Mouse (Mus musculus) gastrocnemius, postnatal 10 days (tissue): Measurements from ENCODE around the gene Sec23ip. TPM values are rescaled to one million over a fixed set of nuclear protein-coding genes. Genes with fewer than 3 reads are reported as not detected.
"Not testable (repeated sequence)": the region's sequence is repeated elsewhere in the genome, so short reads cannot be mapped to it uniquely, and the experiment has no call there.

Experiments used
- DNase-seq: peaks from one replicate; pipeline ENCODE4 v3.0.0; 2021; ENCODE audit warnings: mixed read lengths
- long read RNA-seq, 2 experiments: library from polyadenylated mRNA; stranded (forward); transcript quantifications; one replicate each; pipeline ENCODE4 v2.0.0; 2021
- total RNA-seq, 2 experiments: library from RNA; stranded (reverse); gene quantifications; 2 replicates each; pipeline ENCODE4 v1.2.3; 2021

Sec23ip gene
- total RNA-seq = 10 to 100 TPM; 22.3 to 26.9 TPM
- long read RNA-seq, experiment 1, full-length matches to known transcripts = 23 of 35 reads
- long read RNA-seq, experiment 1, partial matches to known transcripts = 2 of 35 reads
- long read RNA-seq, experiment 1, other reads (novel, unspliced or antisense) = 10 of 35 reads
- long read RNA-seq, experiment 2, full-length matches to known transcripts = 11 of 16 reads
- long read RNA-seq, experiment 2, partial matches to known transcripts = 0 of 16 reads
- long read RNA-seq, experiment 2, other reads (novel, unspliced or antisense) = 5 of 16 reads

DNA sequence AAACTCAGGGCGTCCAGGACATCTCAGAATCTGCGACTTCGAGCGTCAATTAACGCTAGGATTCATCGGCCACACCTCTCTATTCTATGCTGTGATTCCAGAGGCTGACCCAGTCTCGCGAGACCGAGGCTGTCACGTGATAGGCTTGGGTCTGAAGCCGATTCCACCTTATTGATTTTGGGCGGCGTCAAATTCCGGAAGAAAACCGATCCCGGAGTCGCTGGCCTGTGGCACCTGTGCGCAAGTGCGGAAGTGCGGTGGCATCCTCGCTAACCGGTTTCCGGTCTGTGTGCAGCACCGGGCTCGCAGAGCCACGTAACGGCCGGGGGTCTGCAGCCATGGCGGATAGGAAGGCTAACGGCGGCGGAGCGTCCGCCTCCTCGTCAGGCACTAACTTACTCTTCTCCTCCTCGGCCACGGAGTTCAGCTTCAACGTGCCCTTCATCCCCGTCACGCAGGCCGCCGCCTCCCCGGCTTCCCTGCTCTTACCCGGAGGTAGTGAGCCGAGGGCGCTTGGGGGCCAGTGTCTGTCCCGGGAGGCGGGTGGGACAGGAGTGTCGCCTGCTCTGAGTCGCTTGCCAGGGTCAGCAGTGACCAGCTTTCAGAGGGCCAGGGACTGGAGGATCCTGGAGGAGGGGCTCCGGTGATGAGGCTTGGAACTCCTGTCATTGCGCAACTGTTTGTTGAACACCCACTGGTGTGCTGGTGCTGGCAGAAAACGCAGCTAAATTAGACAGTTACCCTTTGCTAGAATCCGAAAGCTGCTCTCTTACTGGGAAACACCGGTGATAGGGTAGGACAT is at the start of gene Sec23ip:
Gene Sec23ip, plus strand, starts transcription at position 260 of the 802 bp plus-strand sequence.
- peak; percentile 95 for DNase-seq

- not testable (repeated sequence) for DNase-seq
Observed at GRCm38 (mm10) chr7:128699959-128700358, 44.8 kb upstream of the Sec23ip start.

DNA sequence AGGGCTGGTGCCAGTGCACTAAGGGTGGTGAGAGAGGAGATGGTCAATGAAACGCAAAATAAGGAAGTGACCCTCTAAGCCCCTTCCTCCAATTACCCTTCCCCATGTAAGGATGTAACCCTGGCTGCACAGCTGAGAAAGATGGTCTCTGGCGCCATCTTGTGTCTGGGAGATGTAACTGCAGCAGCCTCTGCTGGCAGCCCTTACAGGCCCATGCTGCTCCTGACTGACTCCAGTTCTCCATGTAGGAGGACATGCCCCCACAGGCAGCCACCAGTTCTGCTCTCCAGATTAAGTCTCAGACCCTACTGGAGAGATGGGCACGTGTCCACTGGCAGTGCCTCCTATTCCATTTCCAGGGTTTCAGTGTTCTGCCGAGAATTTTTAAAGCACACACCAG is 39.0 kb upstream of the Sec23ip start:
- peak; percentile 67 for DNase-seq

GRCm38 (mm10) chr7:128717991-128718390 is 26.8 kb upstream of the Sec23ip start:
- DNase-seq = no peak

- peak; percentile 33 for DNase-seq
Observed at GRCm38 (mm10) chr7:128724761-128725160, 20.0 kb upstream of the Sec23ip start.

DNA sequence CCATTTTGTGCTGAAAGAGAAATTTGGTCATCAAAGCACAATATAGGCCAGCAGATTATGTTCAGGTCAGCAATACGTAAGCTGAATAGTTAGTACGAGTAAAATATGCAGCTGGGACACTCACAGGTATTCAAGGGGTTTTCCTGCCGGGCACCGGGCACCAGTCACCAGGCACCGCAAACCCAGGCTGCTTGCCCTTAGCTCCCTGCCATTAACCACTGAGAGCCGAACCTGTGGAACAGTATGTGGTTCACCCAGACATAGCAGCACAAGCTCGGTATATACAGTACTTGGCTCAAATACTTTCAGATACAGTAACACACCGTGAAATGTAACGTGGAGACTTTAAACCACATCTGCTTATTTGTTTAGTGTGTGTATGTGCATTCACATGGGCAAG is 19.6 kb upstream of the Sec23ip start:
- DNase-seq = no peak

DNA sequence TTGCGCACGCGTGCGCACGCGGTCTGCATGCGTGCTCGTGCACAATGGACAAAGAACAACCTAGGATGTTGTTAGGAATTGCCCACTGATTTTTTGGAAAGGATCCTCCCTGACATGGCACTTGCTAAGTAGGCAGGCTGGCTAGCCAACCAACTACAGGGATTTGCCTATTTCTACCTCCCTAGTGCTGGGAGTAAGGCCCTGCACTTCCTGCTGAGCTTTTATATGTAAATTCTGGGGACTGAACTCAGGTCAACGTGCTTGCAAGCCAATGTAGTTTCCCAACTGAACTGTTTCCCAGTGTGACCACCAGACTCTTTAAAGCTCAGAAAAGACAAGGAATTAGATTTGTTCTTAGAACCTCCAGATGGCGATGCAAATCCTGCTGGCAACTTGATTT is 17.7 kb upstream of the Sec23ip start:
- DNase-seq = no peak

DNA sequence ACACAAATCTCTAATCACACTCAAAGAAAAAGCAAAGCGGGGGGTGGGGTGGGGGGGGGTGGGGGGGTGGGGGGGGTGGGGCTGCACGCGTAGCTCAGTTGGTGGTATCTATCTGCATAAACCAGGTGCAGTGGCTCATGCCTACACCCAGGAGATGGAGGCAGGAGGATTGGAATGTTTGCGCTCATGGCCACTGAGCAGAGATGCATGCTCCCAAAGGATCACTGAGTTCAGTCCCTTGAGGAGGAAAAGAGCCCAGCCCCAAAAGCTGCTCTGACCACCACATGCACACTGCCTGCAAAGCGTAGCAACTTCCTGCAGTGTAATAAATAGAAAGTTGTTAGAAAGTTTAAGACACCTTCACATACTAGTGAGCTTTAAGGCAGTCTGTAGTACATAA is 17.0 kb upstream of the Sec23ip start:
- no peak for DNase-seq

DNA sequence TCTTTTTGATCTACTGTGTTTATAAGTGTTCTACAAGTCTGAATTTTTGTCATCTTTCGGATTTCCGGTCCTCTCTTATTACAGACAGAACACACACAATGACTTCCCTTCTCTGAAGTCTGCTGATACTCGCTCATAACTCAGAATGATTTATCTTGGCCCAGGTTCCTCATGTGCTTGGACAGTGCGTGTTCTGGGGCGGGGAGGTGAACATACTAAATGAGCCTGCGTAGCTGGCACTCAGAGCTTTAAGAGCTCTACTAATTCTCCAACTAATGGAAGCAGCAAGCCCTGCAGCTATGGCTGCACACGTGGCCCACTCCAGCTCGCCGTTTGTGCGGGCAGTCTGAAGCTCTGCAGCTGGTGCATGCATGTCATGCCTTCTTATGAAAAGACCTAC is 16.0 kb upstream of the Sec23ip start:
- no peak for DNase-seq

- DNase-seq = no peak
Observed at GRCm38 (mm10) chr7:128731585-128731984, 13.2 kb upstream of the Sec23ip start.

DNA sequence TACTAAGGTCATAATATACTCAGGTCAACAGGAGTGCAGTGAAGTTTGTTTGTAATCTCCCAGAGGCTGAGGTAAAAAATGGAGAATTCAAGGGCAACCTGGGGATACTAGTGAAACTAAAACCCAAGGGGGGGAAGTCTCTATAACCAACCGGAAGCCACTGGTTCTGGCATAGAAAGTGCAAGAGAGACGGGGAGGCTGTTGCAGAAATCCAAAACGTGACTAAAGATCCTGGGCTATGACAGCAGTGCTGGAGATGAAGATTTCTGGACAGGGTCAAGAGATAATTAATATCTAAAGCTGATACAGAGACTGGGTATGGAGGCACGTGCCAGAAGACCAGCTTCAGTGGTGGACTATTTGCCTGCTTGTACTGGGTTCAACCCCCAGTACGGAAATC is 6.7 kb upstream of the Sec23ip start:
- no peak for DNase-seq

DNA sequence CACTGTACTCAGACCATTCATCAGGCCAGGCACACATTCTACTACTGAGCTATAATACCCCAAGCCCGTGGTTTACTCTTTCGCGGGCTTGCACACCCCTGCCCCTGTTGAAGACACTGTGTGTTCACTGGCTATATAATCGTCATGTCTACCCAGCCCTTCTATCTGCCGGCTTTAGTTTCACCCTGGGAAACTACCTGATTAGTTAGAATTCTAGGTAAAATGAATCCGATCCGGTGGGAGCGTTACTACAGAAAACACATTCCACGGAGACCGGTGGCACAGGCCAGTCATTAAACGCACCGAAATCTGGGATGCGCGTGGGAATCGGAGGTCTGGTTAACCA is 5.7 kb upstream of the Sec23ip start:
- no peak for DNase-seq

DNA sequence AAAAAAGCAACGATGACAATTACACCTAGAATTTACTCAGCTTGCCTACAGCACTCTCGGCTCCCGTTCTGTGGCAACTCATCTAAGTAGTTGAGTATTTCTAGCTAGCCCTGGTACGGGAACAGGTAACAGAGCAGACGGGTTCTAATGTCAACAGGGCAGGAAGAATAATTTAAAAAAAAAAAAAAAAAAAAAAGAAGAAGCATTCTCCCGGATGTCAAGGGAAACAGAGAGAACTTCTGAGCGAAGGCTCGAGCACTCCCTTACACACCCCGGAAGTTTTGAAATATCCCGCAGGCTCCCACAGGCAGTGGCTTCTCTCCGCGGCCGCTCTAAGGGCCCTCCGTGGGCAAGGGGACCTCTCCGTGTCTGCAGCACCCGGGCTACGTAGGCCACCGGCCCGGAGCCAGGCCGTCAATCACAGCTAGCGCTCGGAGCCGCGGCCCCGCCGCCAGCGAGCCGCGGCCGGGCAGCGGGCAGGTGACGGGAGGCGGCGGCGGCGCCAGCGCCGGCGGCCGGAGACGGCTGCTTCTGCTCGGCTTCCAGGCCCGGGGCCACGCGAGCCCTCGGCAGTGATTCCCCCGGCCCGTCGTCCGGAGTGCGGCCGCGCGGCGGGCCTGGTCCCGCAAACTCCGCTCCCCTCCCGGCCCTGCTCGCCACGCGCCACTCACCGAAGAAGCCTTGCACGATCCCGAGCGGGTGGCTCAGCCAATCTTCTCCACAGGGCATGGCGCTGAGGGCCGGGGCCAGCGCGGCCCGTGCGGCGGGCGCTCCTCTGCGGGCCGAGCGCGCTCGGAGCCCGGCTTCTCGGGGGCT is 5.1 kb upstream of the Sec23ip start:
- DNase-seq = peak; percentile 56

- peak; percentile 98 for DNase-seq
Observed at GRCm38 (mm10) chr7:128740334-128740733, 4.4 kb upstream of the Sec23ip start, which contains the start of gene Mcmbp. TSS of gene Mcmbp (minus strand) at chr7:128740495.

- no peak for DNase-seq
Observed at GRCm38 (mm10) chr7:128743898-128744297, 845 bp upstream of the Sec23ip start.

DNA sequence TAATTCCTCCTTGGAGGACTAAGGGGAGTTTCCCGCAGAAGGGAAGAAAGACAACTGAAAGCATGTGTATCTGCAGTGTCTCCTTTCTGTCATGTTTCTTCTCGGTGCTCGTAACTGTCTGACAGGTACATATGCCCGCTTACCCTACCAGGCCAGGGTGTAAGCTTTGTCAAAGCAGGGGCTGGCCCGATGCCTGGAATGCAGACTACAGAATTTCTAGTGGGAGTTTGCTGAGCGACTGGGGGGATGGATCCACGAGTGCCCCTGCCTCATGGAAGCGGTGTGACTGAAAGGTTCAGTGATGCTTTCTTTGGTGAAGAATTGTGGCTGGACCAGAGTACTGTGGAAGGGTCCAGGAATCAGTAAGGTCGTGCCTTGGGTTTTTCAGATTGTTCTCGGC is 1.4 kb downstream of the Sec23ip start:
- DNase-seq = no peak

DNA sequence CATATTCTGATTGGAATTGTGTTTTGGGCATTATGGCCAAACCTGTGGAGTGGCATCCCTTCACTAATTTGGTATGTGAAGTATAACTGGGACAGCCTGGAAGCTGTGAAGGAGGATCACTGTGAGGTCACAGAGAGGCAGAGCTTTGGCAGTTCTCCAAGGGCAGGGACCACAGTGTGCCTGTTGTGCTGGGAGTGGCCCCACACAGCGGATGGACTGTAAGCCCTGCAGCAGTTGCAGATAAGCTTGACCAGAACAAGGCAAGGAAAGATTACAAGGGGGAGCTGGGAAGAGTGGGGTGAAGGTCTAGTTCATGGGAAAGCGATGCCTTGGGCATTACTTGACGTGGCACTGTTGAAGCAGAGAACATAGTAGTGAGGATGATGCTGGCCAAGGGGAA is 4.0 kb downstream of the Sec23ip start:
- DNase-seq = peak; percentile 44

DNA sequence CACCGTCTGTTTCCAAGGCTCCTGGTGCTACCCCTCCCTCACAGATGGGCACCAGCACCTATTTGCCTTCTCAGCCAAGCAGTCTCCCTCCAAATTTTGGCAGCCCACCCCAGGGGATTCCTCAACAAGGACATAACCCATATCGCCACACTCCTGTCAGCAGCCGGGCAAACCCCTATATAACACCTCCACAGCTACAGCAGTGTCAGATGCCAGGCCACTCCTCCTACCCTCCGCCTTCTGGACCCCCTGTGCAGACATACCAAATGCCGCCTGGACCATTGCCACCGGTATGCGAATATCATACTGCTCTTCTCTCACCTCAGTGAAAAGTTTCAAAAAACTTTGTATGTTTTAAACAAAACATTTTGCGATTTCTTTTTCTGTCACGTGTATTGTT is 5.6 kb downstream of the Sec23ip start:
- DNase-seq = no peak

DNA sequence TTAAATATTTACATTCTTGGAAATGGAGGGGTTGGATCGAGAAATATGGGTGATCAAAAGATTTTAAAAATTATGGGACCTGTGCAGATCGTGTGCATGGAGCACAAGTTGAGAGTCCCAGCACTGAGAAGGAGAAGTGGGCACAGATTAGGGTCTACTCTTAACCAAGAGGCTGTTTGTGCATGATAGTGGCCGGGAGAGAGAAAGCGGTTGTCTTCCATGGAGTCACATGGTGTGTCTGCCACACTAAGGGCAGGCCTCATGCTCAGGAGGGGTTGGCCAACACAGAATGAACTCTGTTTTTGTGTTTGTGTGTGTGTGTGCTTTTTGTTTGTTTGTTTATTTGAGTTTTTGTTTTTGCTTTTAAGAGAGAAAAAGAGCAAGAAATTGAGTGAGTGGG is 7.3 kb downstream of the Sec23ip start:
- no peak for DNase-seq

DNA sequence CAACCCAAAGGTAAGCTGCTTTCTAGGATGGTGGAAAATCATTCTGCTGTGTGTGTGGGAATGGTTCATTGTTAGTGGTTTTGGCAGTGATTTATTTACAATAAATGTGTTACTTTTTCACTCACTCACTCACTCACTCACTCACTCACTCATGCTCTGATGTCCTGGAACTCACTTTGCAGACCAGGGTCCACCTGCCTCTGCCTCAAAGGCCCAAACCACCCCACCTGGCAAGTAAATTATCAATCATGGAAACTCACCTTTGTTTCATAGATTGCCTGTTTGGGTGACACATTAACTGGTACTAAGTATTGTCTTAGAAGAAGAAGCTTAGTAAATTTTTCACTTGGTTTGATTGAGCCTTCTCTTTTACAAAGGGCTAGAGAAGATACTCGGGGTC is 10.7 kb downstream of the Sec23ip start:
- no peak for DNase-seq

DNA sequence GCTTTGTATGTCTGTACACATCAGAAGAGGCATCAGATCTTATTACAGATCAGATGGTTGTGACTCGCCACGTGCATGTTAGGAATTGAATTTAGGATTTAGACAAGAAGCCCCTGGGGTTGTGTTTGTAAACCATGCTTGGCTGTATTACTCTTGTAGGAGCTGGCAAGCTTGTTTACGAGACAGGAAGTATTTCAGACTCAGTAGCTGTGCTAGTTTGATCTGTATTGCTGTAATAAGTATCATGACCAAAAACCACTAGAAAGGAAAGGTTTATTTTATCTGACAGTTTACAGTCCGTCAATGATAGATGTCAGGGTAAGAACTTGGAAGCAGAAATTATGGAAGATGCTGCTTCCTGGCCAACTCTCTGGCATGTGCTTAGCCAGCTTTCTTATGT is 14.2 kb downstream of the Sec23ip start:
- DNase-seq = no peak

DNA sequence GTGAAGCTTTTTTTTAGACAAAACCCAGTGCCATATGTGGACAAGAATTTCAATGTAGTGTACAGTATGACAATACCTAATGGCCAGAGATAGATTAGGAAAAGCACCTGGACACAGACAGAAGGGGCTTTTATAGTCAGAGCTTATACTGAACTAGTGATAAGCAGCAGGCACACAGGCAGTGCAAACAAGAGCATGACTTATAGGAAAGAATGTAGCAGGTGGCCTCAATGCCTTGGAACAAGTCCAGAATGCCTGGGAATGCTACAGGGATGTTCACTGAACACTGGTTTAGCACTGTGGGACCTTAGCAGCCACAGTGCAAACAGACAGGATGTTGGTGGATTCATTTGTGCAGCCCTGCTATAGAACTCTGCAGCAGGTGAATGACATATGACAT is 22.0 kb downstream of the Sec23ip start:
- DNase-seq = no peak

GRCm38 (mm10) chr7:128777201-128777600 is 32.5 kb downstream of the Sec23ip start:
- no peak for DNase-seq
